Comparison of ENCODE assay signal across 34 mouse cellular contexts in the genomic region with DNA sequence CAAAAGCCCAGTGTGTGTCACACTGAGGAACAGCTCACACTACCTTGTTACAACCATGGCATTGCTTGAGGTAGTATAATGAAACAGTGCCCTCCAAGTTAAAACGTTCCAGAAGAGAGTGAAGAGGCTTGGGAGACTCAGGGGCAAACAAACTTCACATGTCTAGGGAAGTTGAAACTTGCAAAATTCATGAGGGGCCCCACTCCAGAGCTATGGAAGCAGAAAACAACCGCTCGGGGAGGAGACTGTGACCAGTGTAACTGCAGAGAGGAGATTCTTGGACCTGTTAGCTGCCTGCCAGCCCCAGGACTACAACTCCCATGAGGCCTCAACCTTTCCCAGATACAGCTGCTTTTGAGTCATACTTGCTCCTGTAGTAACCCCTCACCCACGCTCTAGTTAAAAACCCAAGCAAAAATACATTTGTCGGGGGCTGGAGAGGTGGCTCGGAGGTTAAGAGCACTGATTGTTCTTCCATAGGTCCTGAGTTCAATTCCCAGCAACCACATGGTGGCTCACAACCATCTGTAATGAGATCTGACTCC. TPM values are rescaled to one million over a fixed set of nuclear protein-coding genes. Genes with fewer than 3 reads are reported as not detected.
DNase-seq lines count a peak whose midpoint lies in the region; ATAC-seq and TF ChIP-seq lines count a peak whose summit lies in the region.
"Had no signal": no experiment of that assay in that cellular context is flagged by ENCODE, and none has a peak within 500 bp of the region (broad histone marks: within the 10 kb centered on the region; RNA-seq: fewer than 3 reads in every experiment).

No protein-coding gene starts in this region.

- H3K27ac ChIP-seq in limb, embryonic 12.5 days: peak overlapping the region; percentile 50; the same call in 1 of the 2 replicates
- H3K27ac ChIP-seq in limb, embryonic 10.5 days: no peak overlapping the region
- H3K27ac ChIP-seq in ES-E14 (ENCODE audit: insufficient read depth, low read depth, low read length, poor library complexity, severe bottlenecking): no peak overlapping the region
- H3K27ac ChIP-seq in embryonic facial prominence, embryonic 14.5 days (replicated peaks; ENCODE audit: low read depth, low read length): no peak overlapping the region
- H3K27ac ChIP-seq: forebrain, embryonic 13.5 days; heart, adult 2 months; hindbrain, embryonic 13.5 days; kidney, postnatal 0 days; limb, embryonic 15.5 days; liver, embryonic 13.5 days; macrophage; neural tube, embryonic 12.5 days; stomach, postnatal 0 days had no signal

- H3K4me3 ChIP-seq in limb, embryonic 12.5 days (replicated peaks): no peak overlapping the region
- H3K4me3 ChIP-seq in limb, embryonic 10.5 days: no peak overlapping the region
- no peak overlapping the region for H3K4me3 ChIP-seq in ES-E14 (ENCODE audit: insufficient read depth in 1 of 2, low read depth in 1 of 2, low read length in 2 of 2, poor library complexity in 1 of 2, severe bottlenecking in 1 of 2)
- no peak overlapping the region for H3K4me3 ChIP-seq in embryonic facial prominence, embryonic 14.5 days (ENCODE audit: low read depth, low read length)
- H3K4me3 ChIP-seq: forebrain, embryonic 13.5 days; heart, adult 2 months; heart, embryonic 12.5 days; hindbrain, embryonic 13.5 days; limb, embryonic 15.5 days; liver, embryonic 13.5 days; myocyte; neural tube, embryonic 12.5 days had no signal

- peaks cover 32% of the 10 kb centered on the region for H3K4me1 ChIP-seq in limb, embryonic 12.5 days (replicated peaks)
- H3K4me1 ChIP-seq in limb, embryonic 10.5 days: peaks cover 19% of the 10 kb centered on the region
- H3K4me1 ChIP-seq in ES-E14 (ENCODE audit: control insufficient read depth in 2 of 2, insufficient read depth in 2 of 2, low read length in 2 of 2, poor library complexity in 1 of 2): no peaks in the 10 kb centered on the region
- H3K4me1 ChIP-seq in embryonic facial prominence, embryonic 14.5 days (ENCODE audit: control insufficient read depth, insufficient read depth, low read length): peaks cover 25% of the 10 kb centered on the region; the same call in 1 of the 2 replicates

- 59% methylated on average over 6 of the region's 6 CpGs for WGBS in limb, embryonic 12.5 days
- WGBS in limb, embryonic 10.5 days: 79% methylated on average over 6 of the region's 6 CpGs
- 58% methylated on average over 6 of the region's 6 CpGs for whole genome bisulfite sequencing in embryonic facial prominence, embryonic 14.5 days

- H3K9me3 ChIP-seq in limb, embryonic 12.5 days: no peaks in the 10 kb centered on the region
- H3K9me3 ChIP-seq in limb, embryonic 10.5 days (replicated peaks): no peaks in the 10 kb centered on the region
- no peaks in the 10 kb centered on the region for H3K9me3 ChIP-seq in ES-E14 (ENCODE audit: control insufficient read depth, insufficient read depth, low read depth, low read length)
- no peaks in the 10 kb centered on the region for H3K9me3 ChIP-seq in embryonic facial prominence, embryonic 14.5 days (ENCODE audit: control insufficient read depth, low read length)
- H3K9me3 ChIP-seq: forebrain, embryonic 13.5 days; G1E; heart, embryonic 12.5 days; hindbrain, embryonic 13.5 days; limb, embryonic 15.5 days; liver, embryonic 13.5 days; neural tube, embryonic 12.5 days had no signal

- in situ Hi-C loops in ES-E14 (cut with MboI; ENCODE audit: low sequenced_read_pairs in 2 of 2, unreplicated experiment in 2 of 2): no loop called here

- DNase-seq in limb, embryonic 10.5 days (ENCODE audit: low spot score): no peak
- DNase-seq in 3T3-L1 (ENCODE audit: low read depth, low spot score): peak; percentile 70
- no peak for DNase-seq in ES-E14 (ENCODE audit: low read depth, low spot score)
- DNase-seq in embryonic facial prominence, embryonic 14.5 days (ENCODE audit: low spot score): peak; percentile 50
- no peak for DNase-seq in left cerebral cortex, adult 9 months (ENCODE audit: low spot score in 2 of 2)
- DNase-seq: adrenal gland, postnatal 25 days; B cell, adult 2 months; cerebellum, adult 2 months; cerebellum, postnatal 25 days; gastrocnemius, postnatal 14 days; heart, adult 2 months; heart, postnatal 4 days; kidney, adult 8-10 months; kidney, postnatal 4 days; layer of hippocampus, postnatal 36 days; liver, embryonic 13.5 days; right cerebral cortex, adult 18-20 months; right cerebral cortex, postnatal 4 days; thymus, adult 18-20 months; thymus, postnatal 25 days had no signal

- H3K27me3 ChIP-seq in limb, embryonic 12.5 days: no peaks in the 10 kb centered on the region
- H3K27me3 ChIP-seq in limb, embryonic 10.5 days (ENCODE audit: low read depth, poor library complexity, severe bottlenecking): no peaks in the 10 kb centered on the region
- H3K27me3 ChIP-seq in embryonic facial prominence, embryonic 14.5 days (replicated peaks; ENCODE audit: control insufficient read depth, insufficient read depth, low read length): no peaks in the 10 kb centered on the region
- H3K27me3 ChIP-seq: forebrain, embryonic 13.5 days; heart, embryonic 12.5 days; hindbrain, embryonic 13.5 days; limb, embryonic 15.5 days; liver, embryonic 13.5 days; neural tube, embryonic 12.5 days had no signal

- H3K9ac ChIP-seq in limb, embryonic 12.5 days (replicated peaks): no peak overlapping the region
- no peak overlapping the region for H3K9ac ChIP-seq in ES-E14 (ENCODE audit: insufficient read depth, low read depth, low read length, poor library complexity, severe bottlenecking)
- no peak overlapping the region for H3K9ac ChIP-seq in embryonic facial prominence, embryonic 14.5 days (ENCODE audit: low read depth, low read length)
- H3K9ac ChIP-seq: forebrain, embryonic 13.5 days; heart, embryonic 12.5 days; hindbrain, embryonic 13.5 days; limb, embryonic 15.5 days; liver, embryonic 13.5 days; neural tube, embryonic 12.5 days had no signal

- H3K4me2 ChIP-seq in limb, embryonic 12.5 days: no peak overlapping the region
- no peak overlapping the region for H3K4me2 ChIP-seq in embryonic facial prominence, embryonic 14.5 days (ENCODE audit: low read depth, low read length)
- H3K4me2 ChIP-seq: forebrain, embryonic 13.5 days; heart, embryonic 12.5 days; hindbrain, embryonic 13.5 days; limb, embryonic 15.5 days; liver, embryonic 13.5 days; neural tube, embryonic 12.5 days had no signal

- no peak for ATAC-seq in limb, embryonic 12.5 days (ENCODE audit: insufficient number of reproducible peaks, insufficient read depth, low FRiP score, low TSS enrichment, low read depth)
- ATAC-seq in embryonic facial prominence, embryonic 14.5 days (ENCODE audit: low read depth): no peak
- ATAC-seq in megakaryocyte, adult 5-6 weeks (ENCODE audit: poor library complexity, severe bottlenecking): no peak
- no peak for ATAC-seq in granulocyte monocyte progenitor cell, adult 5-6 weeks (replicated peaks; ENCODE audit: poor library complexity, severe bottlenecking)
- ATAC-seq: forebrain, embryonic 13.5 days; intestine, embryonic 16.5 days had no signal

- peaks cover 17% of the 10 kb centered on the region for H3K36me3 ChIP-seq in limb, embryonic 12.5 days
- H3K36me3 ChIP-seq in limb, embryonic 10.5 days: peaks cover 20% of the 10 kb centered on the region
- H3K36me3 ChIP-seq in ES-E14 (ENCODE audit: control insufficient read depth, insufficient read depth, low read length, poor library complexity, severe bottlenecking): no peaks in the 10 kb centered on the region
- H3K36me3 ChIP-seq in embryonic facial prominence, embryonic 14.5 days (ENCODE audit: control insufficient read depth, insufficient read depth, low read length): no peaks in the 10 kb centered on the region
- H3K36me3 ChIP-seq: neural tube, embryonic 12.5 days had no signal

TF ChIP-seq in ES-E14, 5 proteins besides CTCF, POLR2A, EP300 and RAD21:
- TF ChIP-seq ZNF384 (IDR thresholded peaks at IDR 0.05; ENCODE audit: low read depth, low read length) (no peak), HCFC1 (IDR thresholded peaks at IDR 0.05; ENCODE audit: borderline replicate concordance, insufficient read depth, low read length) (peak; percentile 38; the same call in 1 of the 2 replicates)
TF ChIP-seq in ES-E14: peak in this region for 1.

RNA-seq across cellular contexts. Expression of gene Usp46, which starts 25.4 kb away (rescaled TPM):
- polyA plus RNA-seq in limb, embryonic 12.5 days (2016; fragmentation: Nextera tagmentation; extraction: Ambion mirVana): 47.2 and 49.3 TPM in 2 replicates
- 30.8 and 37.9 TPM in 2 replicates for polyA plus RNA-seq in limb, embryonic 10.5 days (2016; fragmentation: Nextera tagmentation; extraction: Ambion mirVana)
- total RNA-seq in ES-E14 (2012; rRNA removed): 10.5 and 13.8 TPM in 2 replicates
- polyA plus RNA-seq in embryonic facial prominence, embryonic 14.5 days (2014; fragmentation: Nextera tagmentation; extraction: Ambion mirVana): 35.4 and 36.5 TPM in 2 replicates
- total RNA-seq in megakaryocyte, adult 5-6 weeks (2015): 9.3 and 12.0 TPM in 2 replicates
- 7.3 and 10.0 TPM in 2 replicates for total RNA-seq in megakaryocyte, adult 5-6 weeks (2017)
- total RNA-seq in granulocyte monocyte progenitor cell, adult 5-6 weeks (2014; fragmentation: Nextera tagmentation): 8.4 and 11.9 TPM in 2 replicates
- total RNA-seq in granulocyte monocyte progenitor cell, adult 5-6 weeks (2017): 10.9 and 26.9 TPM in 2 replicates

Comparison
In these comparisons a context has a peak if more than half of its experiments do, and no peak if none do; other contexts are left out.
1. DNase-seq: peak in 3T3-L1 (single experiment) and embryonic facial prominence, embryonic 14.5 days (single experiment); none in limb, embryonic 10.5 days (single experiment), ES-E14 (single experiment) and left cerebral cortex, adult 9 months (0 of 2).